Mouse (Mus musculus) T-helper 17 cell (primary cell): Measurements from ENCODE around the gene Ralgps1.

Source experiments
- in situ Hi-C, 2 experiments: fragments of 300-600 bp; cut with MboI, MseI; formaldehyde crosslinking; loops; 1 replicate in 1 of 2; 2 replicates in 1 of 2; pipeline ENCODE4 v1.15.1; 2025; ENCODE audit warnings: high pct_unique_total_duplicates in 2 of 2

Gene Ralgps1

GRCm38 (mm10) chr2:33216645-33217424 lies 154.5 kb downstream of the Ralgps1 start:
- in situ Hi-C loops = loop anchor here in 1 of 2 experiments (5.0 to 10.0 kb wide), 2 partner anchors 52 to 330 kb away; no protein-coding TSS in a partner anchor

GRCm38 (mm10) chr2:33215700-33216509 lies 155.4 kb downstream of the Ralgps1 start, which contains the start of gene Angptl2:
Gene Angptl2, plus strand, starts transcription at chr2:33216069.
- in situ Hi-C loops = loop anchor here in 1 of 2 experiments (5.0 to 10.0 kb wide), 2 partner anchors 51 to 329 kb away; no protein-coding TSS in a partner anchor

- in situ Hi-C loops = loop anchor here in 1 of 2 experiments (5.0 to 10.0 kb wide), 2 partner anchors 50 to 328 kb away; no protein-coding TSS in a partner anchor
These were observed 156.0 kb downstream of the Ralgps1 start for GRCm38 (mm10) chr2:33215177-33215699.

- in situ Hi-C loops = loop anchor here in 1 of 2 experiments (10.0 kb wide), 1 partner anchor 46 kb away; no protein-coding TSS in a partner anchor
These were observed 160.0 kb downstream of the Ralgps1 start for GRCm38 (mm10) chr2:33211263-33211662.

- in situ Hi-C loops = loop anchor here in 1 of 2 experiments (10.0 kb wide), 1 partner anchor 46 kb away; no protein-coding TSS in a partner anchor
These were observed 160.4 kb downstream of the Ralgps1 start for GRCm38 (mm10) chr2:33210841-33211240.

- in situ Hi-C loops = no loop called here
These were observed 163.2 kb downstream of the Ralgps1 start for GRCm38 (mm10) chr2:33208134-33208533.

GRCm38 (mm10) chr2:33207069-33207468 lies 164.2 kb downstream of the Ralgps1 start:
- in situ Hi-C loops = no loop called here

GRCm38 (mm10) chr2:33205939-33206525 lies 165.3 kb downstream of the Ralgps1 start:
- in situ Hi-C loops = no loop called here

GRCm38 (mm10) chr2:33204980-33205379 lies 166.3 kb downstream of the Ralgps1 start:
- in situ Hi-C loops = no loop called here

- in situ Hi-C loops = no loop called here
These were observed 168.0 kb downstream of the Ralgps1 start for GRCm38 (mm10) chr2:33203284-33203683.

GRCm38 (mm10) chr2:33200368-33201068 lies 170.8 kb downstream of the Ralgps1 start:
- in situ Hi-C loops = no loop called here

- in situ Hi-C loops = no loop called here
These were observed 181.3 kb downstream of the Ralgps1 start for GRCm38 (mm10) chr2:33189976-33190375.

GRCm38 (mm10) chr2:33188925-33189670 lies 182.2 kb downstream of the Ralgps1 start:
- in situ Hi-C loops = no loop called here

- in situ Hi-C loops = no loop called here
These were observed 183.4 kb downstream of the Ralgps1 start for GRCm38 (mm10) chr2:33187874-33188273.

- in situ Hi-C loops = no loop called here
These were observed 184.8 kb downstream of the Ralgps1 start for GRCm38 (mm10) chr2:33186505-33186904.

GRCm38 (mm10) chr2:33185258-33185657 lies 186.0 kb downstream of the Ralgps1 start:
- in situ Hi-C loops = no loop called here

- in situ Hi-C loops = no loop called here
These were observed 186.6 kb downstream of the Ralgps1 start for GRCm38 (mm10) chr2:33184641-33185040.

GRCm38 (mm10) chr2:33183321-33183720 lies 188.0 kb downstream of the Ralgps1 start:
- in situ Hi-C loops = no loop called here

GRCm38 (mm10) chr2:33179930-33180630 lies 191.2 kb downstream of the Ralgps1 start:
- in situ Hi-C loops = no loop called here
